Mouse (Mus musculus) MEL (cell line): ENCODE measurements around the gene Oard1. TPM values are rescaled to one million over a fixed set of nuclear protein-coding genes. Genes with fewer than 3 reads are reported as not detected.
A peak's percentile ranks its signal among the peaks of the same experiment; 100 is the strongest.

Experiments used
- DNase-seq: peaks from one replicate; pipeline ENCODE4 v3.0.0; 2011; ENCODE audit warnings: low read depth, low spot score
- H3K27ac ChIP-seq: 2 replicates; pipeline ENCODE4 v1.5.1; 2012; ENCODE audit warnings: low read depth, mild to moderate bottlenecking, control low read depth, low read length, moderate library complexity; ENCODE audit not compliant: control insufficient read depth
- H3K27me3 ChIP-seq, 2 experiments: fragments of 150-350 bp in 1 of 2; sonication (generic) in 1 of 2; 2 replicates each; pipeline ENCODE4 v1.6.1; 2012; ENCODE audit warnings: low read length in 2 of 2, mild to moderate bottlenecking in 2 of 2, improper control_type of control experiment in 1 of 2, moderate library complexity in 1 of 2; ENCODE audit not compliant: insufficient read depth in 2 of 2, control insufficient read depth in 1 of 2
- H3K36me3 ChIP-seq, 2 experiments: 2 replicates each; pipeline ENCODE4 v1.6.1; 2012 to 2014; ENCODE audit warnings: low read length in 2 of 2, improper control_type of control experiment in 1 of 2, inconsistent platforms in 1 of 2, mild to moderate bottlenecking in 1 of 2; ENCODE audit not compliant: insufficient read depth in 2 of 2, control insufficient read depth in 1 of 2
- H3K4me1 ChIP-seq, 2 experiments: fragments of 150-350 bp in 1 of 2; sonication (generic) in 1 of 2; 2 replicates each; pipeline ENCODE4 v1.6.1; 2012; ENCODE audit warnings: low read length in 2 of 2, improper control_type of control experiment in 1 of 2, mild to moderate bottlenecking in 1 of 2; ENCODE audit not compliant: insufficient read depth in 2 of 2, control insufficient read depth in 1 of 2
- H3K4me3 ChIP-seq, 2 experiments: fragments of 150-350 bp in 1 of 2; sonication (generic) in 1 of 2; 2 replicates each; pipeline ENCODE4 v1.5.1; 2012; ENCODE audit warnings: low read depth in 2 of 2, low read length in 2 of 2, mild to moderate bottlenecking in 2 of 2, moderate library complexity in 2 of 2, control low read depth in 1 of 2, improper control_type of control experiment in 1 of 2; ENCODE audit not compliant: control insufficient read depth in 1 of 2, insufficient read depth in 1 of 2
- H3K79me2 ChIP-seq: 2 replicates; pipeline ENCODE4 v1.6.1; 2012; ENCODE audit warnings: mild to moderate bottlenecking, low read length, moderate library complexity; ENCODE audit not compliant: control insufficient read depth, poor library complexity, insufficient read depth
- H3K9ac ChIP-seq: 2 replicates; pipeline ENCODE4 v1.6.1; 2012; ENCODE audit warnings: low read depth, mild to moderate bottlenecking, control low read depth, low read length, moderate library complexity; ENCODE audit not compliant: control insufficient read depth, poor library complexity, severe bottlenecking
- H3K9me3 ChIP-seq: fragments of 150-350 bp; sonication (generic); replicated peaks from 2 replicates; pipeline ENCODE4 v1.6.1; 2012; ENCODE audit warnings: mild to moderate bottlenecking, low read length, improper control_type of control experiment, moderate library complexity; ENCODE audit not compliant: insufficient read depth
- CHD2 ChIP-seq: IDR thresholded peaks from 2 replicates; pipeline ENCODE4 v1.6.1; 2011; ENCODE audit warnings: low read length, improper control_type of control experiment
- CTCF ChIP-seq, 3 experiments: IDR thresholded peaks in 2 of 3; conservative IDR thresholded peaks in 1 of 3; 2 replicates each; pipeline ENCODE4 v1.5.1; 2011 to 2012; ENCODE audit warnings: low read length in 3 of 3, low read depth in 2 of 3, mild to moderate bottlenecking in 2 of 3, improper control_type of control experiment in 1 of 3, inconsistent platforms in 1 of 3, mixed read lengths in 1 of 3, moderate library complexity in 1 of 3; ENCODE audit not compliant: control insufficient read depth in 1 of 3, insufficient read depth in 1 of 3, poor library complexity in 1 of 3, severe bottlenecking in 1 of 3
- E2F4 ChIP-seq: IDR thresholded peaks from 2 replicates; pipeline ENCODE4 v1.6.1; 2011; ENCODE audit warnings: low read depth, low read length, improper control_type of control experiment, borderline replicate concordance
- GABPA ChIP-seq: IDR thresholded peaks from 2 replicates; pipeline ENCODE4 v1.6.1; 2012; ENCODE audit warnings: low read depth, mild to moderate bottlenecking, inconsistent platforms, low read length, improper control_type of control experiment, moderate library complexity
- JUND ChIP-seq: IDR thresholded peaks from 2 replicates; pipeline ENCODE4 v1.6.1; 2011; ENCODE audit warnings: low read depth, mild to moderate bottlenecking, improper control_type of control experiment, low read length
- KAT2A ChIP-seq: conservative IDR thresholded peaks from 2 replicates; pipeline ENCODE4 v1.6.1; 2012; ENCODE audit warnings: low read depth, low read length, improper control_type of control experiment, inconsistent platforms
- MXI1 ChIP-seq: IDR thresholded peaks from 2 replicates; pipeline ENCODE4 v1.6.1; 2011; ENCODE audit warnings: mild to moderate bottlenecking, low read depth, low read length, improper control_type of control experiment
- NELFE ChIP-seq: IDR thresholded peaks from 2 replicates; pipeline ENCODE4 v1.6.1; 2011; ENCODE audit warnings: low read depth, low read length, improper control_type of control experiment
- NRF1 ChIP-seq: IDR thresholded peaks from 2 replicates; pipeline ENCODE4 v1.6.1; 2014; ENCODE audit warnings: low read depth, mild to moderate bottlenecking, inconsistent platforms, low read length, improper control_type of control experiment, moderate library complexity; ENCODE audit not compliant: poor library complexity, insufficient read depth, severe bottlenecking
- POLR2AphosphoS2 ChIP-seq: IDR thresholded peaks from 2 replicates; pipeline ENCODE4 v1.6.1; 2011; ENCODE audit warnings: low read length, improper control_type of control experiment
- RCOR1 ChIP-seq: IDR thresholded peaks from 2 replicates; pipeline ENCODE4 v1.6.1; 2012; ENCODE audit warnings: low read depth, mild to moderate bottlenecking, inconsistent platforms, low read length, improper control_type of control experiment
- SMC3 ChIP-seq: IDR thresholded peaks from 2 replicates; pipeline ENCODE4 v1.6.1; 2011; ENCODE audit warnings: low read depth, low read length, improper control_type of control experiment
- TAL1 ChIP-seq: IDR thresholded peaks from 2 replicates; pipeline ENCODE4 v1.6.1; 2012; ENCODE audit warnings: mild to moderate bottlenecking, inconsistent platforms, low read length, moderate library complexity, mixed read lengths
- TBP ChIP-seq: IDR thresholded peaks from 2 replicates; pipeline ENCODE4 v1.8.0; 2011; ENCODE audit warnings: low read depth, low read length, improper control_type of control experiment
- TCF12 ChIP-seq: IDR thresholded peaks from 2 replicates; pipeline ENCODE4 v1.6.1; 2014; ENCODE audit warnings: low read depth, mild to moderate bottlenecking, inconsistent platforms, low read length, improper control_type of control experiment, moderate library complexity
- ZC3H11A ChIP-seq: IDR thresholded peaks from 2 replicates; pipeline ENCODE4 v1.6.1; 2012; ENCODE audit warnings: low read depth, mild to moderate bottlenecking, inconsistent platforms, low read length, improper control_type of control experiment
- ZKSCAN1 ChIP-seq: IDR thresholded peaks from 2 replicates; pipeline ENCODE4 v1.6.1; 2012; ENCODE audit warnings: low read depth, mild to moderate bottlenecking, inconsistent platforms, low read length, improper control_type of control experiment, moderate library complexity
- ZNF384 ChIP-seq: IDR thresholded peaks from 2 replicates; pipeline ENCODE4 v1.6.1; 2012; ENCODE audit warnings: low read depth, mild to moderate bottlenecking, inconsistent platforms, low read length, improper control_type of control experiment
- polyA plus RNA-seq, 2 experiments: library from polyadenylated mRNA; stranded (reverse) in 1 of 2; unstranded in 1 of 2; fragments of >175 nt in 1 of 2; fragments of >200 nt in 1 of 2; gene quantifications; 2 replicates each; pipeline versions ENCODE4 v1.2.1 to v1.2.4; 2012; ENCODE audit warnings: low replicate concordance in 2 of 2, low read depth in 1 of 2; ENCODE audit not compliant: insufficient read length in 2 of 2, insufficient read depth in 1 of 2, missing spikeins in 1 of 2
- total RNA-seq: library from RNA; depleted of rRNA; stranded (reverse); fragments of 300-350 nt; gene quantifications from 2 replicates; pipeline ENCODE4 v1.2.3, GENCODE M21; 2012

Oard1 gene
- total and polyA plus RNA-seq, 3 experiments: 21.2 to 24.4 TPM; not detected in 1

GRCm38 (mm10) chr17:48434479-48434878 lies 24.7 kb downstream of the Oard1 start:
- Histone ChIP-seq H3K27ac (no peak overlapping the region), H3K9ac (no peak overlapping the region), H3K4me3 (no peak overlapping the region), H3K9me3 (no peaks in the 10 kb centered on the region), H3K4me1 (peaks cover 2 to 10% of the 10 kb centered on the region in 2 experiments; a peak in 2 of 4 replicates), H3K36me3 (peaks cover 0 to 6% of the 10 kb centered on the region in 2 experiments; a peak in 1 of 4 replicates), H3K79me2 (no peaks in the 10 kb centered on the region), H3K27me3 (no peaks in the 10 kb centered on the region)
- TF ChIP-seq RCOR1 (no peak), ZNF384 (peak; percentile 71)
- no peak for DNase-seq

GRCm38 (mm10) chr17:48436487-48436886 lies 26.7 kb downstream of the Oard1 start:
- no peak for DNase-seq
- no peaks in the 10 kb centered on the region for H3K9me3 ChIP-seq
- no peak overlapping the region for H3K4me3 ChIP-seq
- H3K9ac ChIP-seq: no peak overlapping the region
- no peak for TF ChIP-seq TCF12
- no peak for TF ChIP-seq NRF1
- TF ChIP-seq CHD2: no peak
- TF ChIP-seq KAT2A: no peak
- no peak for TF ChIP-seq SMC3
- no peak for TF ChIP-seq CTCF (IDR thresholded peaks at IDR 0.05 in 2 of 3, conservative IDR thresholded peaks at IDR 0.05 in 1 of 3; ENCODE audit: control insufficient read depth in 1 of 3, insufficient read depth in 1 of 3, low read depth in 2 of 3, low read length in 3 of 3, poor library complexity in 1 of 3, severe bottlenecking in 1 of 3)
- TF ChIP-seq GABPA: no peak
- TF ChIP-seq TAL1: no peak
- TF ChIP-seq ZC3H11A: no peak
- no peak for TF ChIP-seq JUND
- TF ChIP-seq TBP: no peak
- TF ChIP-seq, all 39 proteins: peak for 0
- H3K79me2 ChIP-seq: no peaks in the 10 kb centered on the region
- no peaks in the 10 kb centered on the region for H3K27me3 ChIP-seq
- peaks cover 0 to 6% of the 10 kb centered on the region in 2 experiments; a peak in 1 of 4 replicates for H3K36me3 ChIP-seq
- peaks cover 2 to 8% of the 10 kb centered on the region in 2 experiments; a peak in 2 of 4 replicates for H3K4me1 ChIP-seq
- no peak overlapping the region for H3K27ac ChIP-seq

GRCm38 (mm10) chr17:48437421-48437911 lies 27.7 kb downstream of the Oard1 start:
- H3K27ac ChIP-seq: no peak overlapping the region
- no peak for TF ChIP-seq E2F4
- TF ChIP-seq CHD2: no peak
- no peak for TF ChIP-seq NELFE
- TF ChIP-seq RCOR1: no peak
- no peak for TF ChIP-seq TBP
- TF ChIP-seq MXI1: no peak
- TF ChIP-seq POLR2AphosphoS2: no peak
- no peak for TF ChIP-seq SMC3
- TF ChIP-seq JUND: no peak
- TF ChIP-seq ZKSCAN1: no peak
- no peak for TF ChIP-seq TCF12
- no peak for TF ChIP-seq NRF1
- peaks cover 0 to 4% of the 10 kb centered on the region in 2 experiments; a peak in 1 of 4 replicates for H3K36me3 ChIP-seq

More at GRCm38 (mm10) chr17:48437421-48437911, 27.7 kb downstream of the Oard1 start:
- H3K27me3 ChIP-seq: no peaks in the 10 kb centered on the region
- peaks cover under 1 to 5% of the 10 kb centered on the region in 2 experiments; a peak in 2 of 4 replicates for H3K4me1 ChIP-seq
- no peaks in the 10 kb centered on the region for H3K79me2 ChIP-seq
- H3K9me3 ChIP-seq: no peaks in the 10 kb centered on the region
- no peak overlapping the region for H3K4me3 ChIP-seq
- no peak for DNase-seq
- H3K9ac ChIP-seq: no peak overlapping the region
